In genomic region chr7:142444171-142444570, GRCm38 (mm10) we compare ENCODE assay signal across 27 mouse cellular contexts. TPM values are rescaled to one million over a fixed set of nuclear protein-coding genes. Genes with fewer than 3 reads are reported as not detected.
DNase-seq lines count a peak whose midpoint lies in the region; ATAC-seq lines count a peak whose summit lies in the region.
"Had no signal": no experiment of that assay in that cellular context is flagged by ENCODE, and none has a peak within 500 bp of the region (broad histone marks: within the 10 kb centered on the region; RNA-seq: fewer than 3 reads in every experiment).

No protein-coding gene starts in this region.

- intact Hi-C loops in gastrocnemius, postnatal 36 days (cut with DNase I) = loop anchor here (5.0 kb wide), 1 partner anchor 133 kb away; no protein-coding TSS in a partner anchor

- WGBS in intestine, embryonic 14.5 days = 97% methylated on average over 6 of the region's 6 CpGs
- 93% methylated on average over 6 of the region's 6 CpGs for WGBS in intestine, embryonic 15.5 days
- WGBS in macrophage (ENCODE audit: missing documents) = 67% methylated on average over 6 of the region's 6 CpGs

- H3K4me3 ChIP-seq in intestine, embryonic 14.5 days (ENCODE audit: low read depth, low read length) = no peak overlapping the region
- no peak overlapping the region for H3K4me3 ChIP-seq in intestine, embryonic 15.5 days (replicated peaks)
- no peak overlapping the region for H3K4me3 ChIP-seq in macrophage (ENCODE audit: inconsistent target)
- H3K4me3 ChIP-seq: embryonic facial prominence, embryonic 13.5 days; forebrain, embryonic 12.5 days; heart, adult 2 months; heart, embryonic 12.5 days; hindbrain, embryonic 12.5 days had no signal

- no peaks in the 10 kb centered on the region for H3K9me3 ChIP-seq in intestine, embryonic 14.5 days (ENCODE audit: control insufficient read depth, low read length)
- no peaks in the 10 kb centered on the region for H3K9me3 ChIP-seq in intestine, embryonic 15.5 days
- H3K9me3 ChIP-seq: embryonic facial prominence, embryonic 13.5 days; forebrain, embryonic 12.5 days; heart, embryonic 12.5 days; hindbrain, embryonic 12.5 days had no signal

- peak; percentile 42 for DNase-seq in gastrocnemius, adult 18-20 months (ENCODE audit: low spot score)
- no peak for DNase-seq in gastrocnemius, postnatal 36 days
- DNase-seq in intestine, embryonic 14.5 days (ENCODE audit: low spot score) = peak; percentile 34
- DNase-seq in brain, adult 2 months (ENCODE audit: low read depth, low spot score) = peak; percentile 18
- no peak for DNase-seq in kidney, adult 18-20 months
- DNase-seq in ovary, adult 18-20 months (ENCODE audit: low spot score) = no peak
- DNase-seq: adrenal gland, adult 8-10 months; cerebellum, adult 18-20 months; cerebellum, postnatal 10 days; heart, postnatal 36 days; kidney, adult 2 months had no signal

- no peak overlapping the region for H3K4me2 ChIP-seq in intestine, embryonic 14.5 days (ENCODE audit: low read length)
- H3K4me2 ChIP-seq in intestine, embryonic 15.5 days (replicated peaks) = no peak overlapping the region
- H3K4me2 ChIP-seq: embryonic facial prominence, embryonic 13.5 days; forebrain, embryonic 12.5 days; heart, embryonic 12.5 days; hindbrain, embryonic 12.5 days had no signal

- no peak overlapping the region for H3K9ac ChIP-seq in intestine, embryonic 14.5 days (ENCODE audit: low read length)
- H3K9ac ChIP-seq in intestine, embryonic 15.5 days = no peak overlapping the region
- H3K9ac ChIP-seq: embryonic facial prominence, embryonic 13.5 days; forebrain, embryonic 12.5 days; heart, embryonic 12.5 days; hindbrain, embryonic 12.5 days had no signal

- H3K4me1 ChIP-seq in intestine, embryonic 14.5 days (replicated peaks; ENCODE audit: control insufficient read depth, insufficient read depth, low read length) = peaks cover 20% of the 10 kb centered on the region
- peaks cover 22% of the 10 kb centered on the region for H3K4me1 ChIP-seq in intestine, embryonic 15.5 days (replicated peaks)

- no peaks in the 10 kb centered on the region for H3K79me2 ChIP-seq in macrophage (ENCODE audit: inconsistent target)

- H3K36me3 ChIP-seq in intestine, embryonic 14.5 days (ENCODE audit: control insufficient read depth, insufficient read depth, low read length) = no peaks in the 10 kb centered on the region
- no peaks in the 10 kb centered on the region for H3K36me3 ChIP-seq in intestine, embryonic 15.5 days
- no peaks in the 10 kb centered on the region for H3K36me3 ChIP-seq in macrophage (ENCODE audit: inconsistent target)
- H3K36me3 ChIP-seq: embryonic facial prominence, embryonic 13.5 days; forebrain, embryonic 12.5 days; heart, embryonic 12.5 days; hindbrain, embryonic 12.5 days had no signal

- H3K27me3 ChIP-seq in intestine, embryonic 14.5 days (replicated peaks; ENCODE audit: control insufficient read depth, insufficient read depth, low read length) = no peaks in the 10 kb centered on the region
- H3K27me3 ChIP-seq in intestine, embryonic 15.5 days (replicated peaks) = no peaks in the 10 kb centered on the region
- H3K27me3 ChIP-seq: CH12.LX; embryonic facial prominence, embryonic 13.5 days; forebrain, embryonic 12.5 days; heart, embryonic 12.5 days; hindbrain, embryonic 12.5 days; Patski had no signal

- H3K27ac ChIP-seq in intestine, embryonic 14.5 days (ENCODE audit: low read depth) = no peak overlapping the region
- no peak overlapping the region for H3K27ac ChIP-seq in intestine, embryonic 15.5 days
- peak overlapping the region; percentile 99 for H3K27ac ChIP-seq in macrophage
- H3K27ac ChIP-seq: embryonic facial prominence, embryonic 13.5 days; forebrain, embryonic 12.5 days; heart, adult 2 months; hindbrain, embryonic 12.5 days had no signal

- no peak for ATAC-seq in intestine, embryonic 14.5 days (replicated peaks; ENCODE audit: low FRiP score, low TSS enrichment, low read depth)
- ATAC-seq in intestine, embryonic 15.5 days = no peak
- ATAC-seq: forebrain, embryonic 16.5 days; hindbrain, embryonic 16.5 days; inflammation-experienced regulatory T-cells, adult 6 months; Patski had no signal

RNA-seq across cellular contexts. Expression of gene Tnni2, which starts 2.6 kb away (rescaled TPM):
- over 10,000 TPM; 19,257 to 20,060 TPM for total RNA-seq in gastrocnemius, adult 18-20 months (2021)
- over 10,000 TPM; 17,613 to 18,280 TPM for total RNA-seq in gastrocnemius, postnatal 36 days (2021)
- polyA plus RNA-seq in intestine, embryonic 14.5 days (2014; fragmentation: Nextera tagmentation; extraction: Ambion mirVana) = 1.7 and 3.2 TPM in 2 replicates
- 4.8 and 4.9 TPM in 2 replicates for polyA plus RNA-seq in intestine, embryonic 15.5 days (2015; fragmentation: Nextera tagmentation; extraction: Ambion mirVana)
- total RNA-seq in macrophage (2018; cell fraction: chromatin; rRNA removed) = 10 to 100 TPM in 24 of 26 experiments, 1 to 10 TPM in 2; 3.2 to 37.4 (median 23.0) TPM
- total RNA-seq in macrophage (2018; cell fraction: cytosol; rRNA removed) = 10 to 100 TPM in 15 of 26 experiments, 1 to 10 TPM in 11; 6.3 to 23.8 (median 11.0) TPM
- 10 to 100 TPM in 19 of 26 experiments, 1 to 10 TPM in 7; 5.5 to 26.3 (median 13.7) TPM for total RNA-seq in macrophage (2018; cell fraction: nucleus; rRNA removed)
- 13.4 to 20.6 TPM (median 18.0 TPM) in 3 replicates for polyA plus RNA-seq in macrophage (2018)
- polyA plus RNA-seq: forebrain, embryonic 16.5 days; inflammation-experienced regulatory T-cells, adult 6 months had no signal

RNA-seq across cellular contexts. Expression of gene Syt8, which starts 9.5 kb away (rescaled TPM):
- not detected for total RNA-seq in gastrocnemius, adult 18-20 months (2021)
- total RNA-seq in gastrocnemius, postnatal 36 days (2021) = not detected
- 1.6 and 3.8 TPM in 2 replicates for polyA plus RNA-seq in intestine, embryonic 14.5 days (2014; fragmentation: Nextera tagmentation; extraction: Ambion mirVana)
- 5.4 and 5.6 TPM in 2 replicates for polyA plus RNA-seq in intestine, embryonic 15.5 days (2015; fragmentation: Nextera tagmentation; extraction: Ambion mirVana)
- 100 to 1,000 TPM in 25 of 26 experiments, 10 to 100 TPM in 1; 60.8 to 211 (median 144) TPM for total RNA-seq in macrophage (2018; cell fraction: chromatin; rRNA removed)
- total RNA-seq in macrophage (2018; cell fraction: cytosol; rRNA removed) = 1 to 10 TPM in 19 of 26 experiments, under 1 TPM in 7; 0.41 to 8.6 (median 1.5) TPM
- total RNA-seq in macrophage (2018; cell fraction: nucleus; rRNA removed) = 100 to 1,000 TPM in 6 of 26 experiments, 10 to 100 TPM in 20; 48.3 to 120 (median 78.4) TPM
- polyA plus RNA-seq in macrophage (2018) = 3.2 to 10.3 TPM (median 4.8 TPM) in 3 replicates
- total RNA-seq: adrenal gland, postnatal 4 days; CH12.LX; common myeloid progenitor, adult 5-6 weeks; gastrocnemius, postnatal 4 days; heart, adult 2 months; heart, postnatal 36 days had no signal
- polyA plus RNA-seq: forebrain, embryonic 12.5 days; forebrain, embryonic 16.5 days; frontal cortex, adult 2 months; heart, adult 2 months; hindbrain, embryonic 16.5 days; inflammation-experienced regulatory T-cells, adult 6 months had no signal

RNA-seq across cellular contexts. Expression of gene Lsp1, which starts 16.4 kb away (rescaled TPM):
- total RNA-seq in gastrocnemius, adult 18-20 months (2021) = 10 to 100 TPM; 30.3 to 38.4 TPM
- total RNA-seq in gastrocnemius, postnatal 36 days (2021) = 10 to 100 TPM; 37.2 to 75.3 TPM
- 145 and 153 TPM in 2 replicates for polyA plus RNA-seq in intestine, embryonic 14.5 days (2014; fragmentation: Nextera tagmentation; extraction: Ambion mirVana)
- 130 and 145 TPM in 2 replicates for polyA plus RNA-seq in intestine, embryonic 15.5 days (2015; fragmentation: Nextera tagmentation; extraction: Ambion mirVana)
- total RNA-seq in macrophage (2018; cell fraction: chromatin; rRNA removed) = 10 to 100 TPM in 24 of 26 experiments, 1 to 10 TPM in 2; 7.9 to 51.4 (median 34.9) TPM
- 100 to 1,000 TPM in 12 of 26 experiments, 10 to 100 TPM in 14; 29.4 to 203 (median 91.2) TPM for total RNA-seq in macrophage (2018; cell fraction: cytosol; rRNA removed)
- total RNA-seq in macrophage (2018; cell fraction: nucleus; rRNA removed) = 100 to 1,000 TPM in 2 of 26 experiments, 10 to 100 TPM in 24; 17.9 to 115 (median 43.2) TPM
- polyA plus RNA-seq in macrophage (2018) = 30.8 to 130 TPM (median 114 TPM) in 3 replicates

RNA-seq across cellular contexts. Expression of gene Tnnt3, which starts 54.5 kb away (rescaled TPM):
- over 10,000 TPM; 35,269 to 35,976 TPM for total RNA-seq in gastrocnemius, adult 18-20 months (2021)
- over 10,000 TPM; 32,612 to 32,921 TPM for total RNA-seq in gastrocnemius, postnatal 36 days (2021)
- polyA plus RNA-seq in intestine, embryonic 14.5 days (2014; fragmentation: Nextera tagmentation; extraction: Ambion mirVana) = 1.5 and 2.4 TPM in 2 replicates
- 1.4 and 4.3 TPM in 2 replicates for polyA plus RNA-seq in intestine, embryonic 15.5 days (2015; fragmentation: Nextera tagmentation; extraction: Ambion mirVana)
- 10 to 100 TPM in 4 of 26 experiments, 1 to 10 TPM in 20, under 1 TPM in 1, not detected in 1; 0.88 to 12.2 (median 3.9) TPM for total RNA-seq in macrophage (2018; cell fraction: chromatin; rRNA removed)
- total RNA-seq in macrophage (2018; cell fraction: cytosol; rRNA removed) = under 1 TPM in 12 of 26 experiments, not detected in 14; 0.15 to 0.80 (median 0.35) TPM
- 1 to 10 TPM in 21 of 26 experiments, not detected in 5; 1.1 to 9.3 (median 2.8) TPM for total RNA-seq in macrophage (2018; cell fraction: nucleus; rRNA removed)
- polyA plus RNA-seq in macrophage (2018) = 0.75 TPM in 1 of 3 replicates, not detected in the others
- total RNA-seq: common myeloid progenitor, adult 5-6 weeks had no signal

RNA-seq across cellular contexts. Expression of gene Ctsd, which starts 56.3 kb away (rescaled TPM):
- 100 to 1,000 TPM; 445 to 450 TPM for total RNA-seq in gastrocnemius, adult 18-20 months (2021)
- 100 to 1,000 TPM; 330 to 388 TPM for total RNA-seq in gastrocnemius, postnatal 36 days (2021)
- polyA plus RNA-seq in intestine, embryonic 14.5 days (2014; fragmentation: Nextera tagmentation; extraction: Ambion mirVana) = 245 and 248 TPM in 2 replicates
- polyA plus RNA-seq in intestine, embryonic 15.5 days (2015; fragmentation: Nextera tagmentation; extraction: Ambion mirVana) = 282 and 329 TPM in 2 replicates
- total RNA-seq in macrophage (2018; cell fraction: chromatin; rRNA removed) = 1,000 to 10,000 TPM in 10 of 26 experiments, 100 to 1,000 TPM in 16; 173 to 1,536 (median 811) TPM
- total RNA-seq in macrophage (2018; cell fraction: cytosol; rRNA removed) = over 10,000 TPM in 18 of 26 experiments, 1,000 to 10,000 TPM in 8; 7,525 to 19,600 (median 11,156) TPM
- total RNA-seq in macrophage (2018; cell fraction: nucleus; rRNA removed) = over 10,000 TPM in 1 of 26 experiments, 1,000 to 10,000 TPM in 25; 1,185 to 10,670 (median 7,045) TPM
- polyA plus RNA-seq in macrophage (2018) = 15,815 to 17,787 TPM (median 16,857 TPM) in 3 replicates

Comparison
In these comparisons a context has a peak if more than half of its experiments do, and no peak if none do; other contexts are left out.
1. DNase-seq: peak in gastrocnemius, adult 18-20 months (single experiment), intestine, embryonic 14.5 days (single experiment) and brain, adult 2 months (single experiment); none in gastrocnemius, postnatal 36 days (0 of 2), kidney, adult 18-20 months (single experiment) and ovary, adult 18-20 months (single experiment).